Mouse (Mus musculus) erythroblast, embryonic 14.5 days (primary cell): ENCODE measurements around the gene Tgfbr1. TPM values are rescaled to one million over a fixed set of nuclear protein-coding genes. Genes with fewer than 3 reads are reported as not detected.
A peak's percentile ranks its signal among the peaks of the same experiment; 100 is the strongest.

ENCODE experiments used
- H3K27me3 ChIP-seq: 2 replicates; pipeline ENCODE4 v1.6.1; 2012; ENCODE audit warnings: inconsistent platforms; ENCODE audit not compliant: control insufficient read depth
- H3K36me3 ChIP-seq: 2 replicates; pipeline ENCODE4 v1.6.1; 2012; ENCODE audit warnings: mild to moderate bottlenecking, inconsistent platforms; ENCODE audit not compliant: control insufficient read depth
- H3K4me1 ChIP-seq: 2 replicates; pipeline ENCODE4 v1.6.1; 2012; ENCODE audit warnings: inconsistent platforms; ENCODE audit not compliant: control insufficient read depth
- H3K4me3 ChIP-seq: replicated peaks from 2 replicates; pipeline ENCODE3; 2012; ENCODE audit warnings: moderate library complexity, mild to moderate bottlenecking, inconsistent platforms
- H3K9me3 ChIP-seq: 2 replicates; pipeline ENCODE4 v1.6.1; 2012; ENCODE audit warnings: low read length, inconsistent platforms, mixed read lengths; ENCODE audit not compliant: control insufficient read depth
- GATA1 ChIP-seq: IDR thresholded peaks from 2 replicates; pipeline ENCODE4 v1.6.1; 2012; ENCODE audit warnings: low read length, inconsistent platforms, mixed read lengths
- TAL1 ChIP-seq: IDR thresholded peaks from 3 replicates; pipeline ENCODE4 v1.6.1; 2012; ENCODE audit warnings: low read length, inconsistent platforms, mixed read lengths
- polyA plus RNA-seq: library from polyadenylated mRNA; stranded (reverse); fragments of >175 nt; gene quantifications from 2 replicates; pipeline ENCODE4 v1.2.3, GENCODE M21; 2012

The Tgfbr1 gene
- polyA plus RNA-seq, result 0.01 and 0.03 TPM in 2 replicates

DNA sequence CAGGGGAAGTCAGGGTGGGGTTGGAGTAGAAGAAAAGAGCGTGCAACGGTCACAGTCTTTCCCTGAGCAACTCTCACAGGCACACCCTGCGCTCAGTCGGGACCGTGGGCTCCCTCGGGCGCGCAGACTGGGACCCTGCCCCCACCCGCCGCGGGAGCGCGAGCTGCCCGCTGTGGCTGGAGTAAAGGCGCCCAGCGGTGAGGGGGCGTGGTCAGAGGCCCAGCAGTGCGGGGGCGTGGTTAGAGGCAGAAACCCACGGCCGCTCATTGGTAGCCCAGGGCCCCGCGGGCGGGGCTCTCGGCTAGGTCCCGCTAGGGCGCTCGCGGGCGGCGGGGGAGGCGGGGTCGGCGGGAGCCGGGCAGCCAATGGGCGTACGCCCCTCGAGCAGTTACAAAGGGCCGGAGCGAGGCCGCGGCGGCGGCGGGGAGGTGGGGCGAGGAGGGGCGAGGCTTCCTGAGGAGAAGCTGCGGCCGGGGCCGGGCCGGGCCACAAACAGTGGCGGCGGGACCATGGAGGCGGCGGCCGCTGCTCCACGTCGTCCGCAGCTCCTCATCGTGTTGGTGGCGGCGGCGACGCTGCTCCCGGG lies at the start of gene Tgfbr1:
TSS of gene Tgfbr1 (plus strand) at position 420 of the 586 bp plus-strand sequence.
- TF ChIP-seq GATA1, result no peak
- TF ChIP-seq TAL1, result no peak
- Histone ChIP-seq H3K9me3 (no peaks in the 10 kb centered on the region), H3K27me3 (peaks cover 61% of the 10 kb centered on the region), H3K4me1 (peaks cover 22% of the 10 kb centered on the region), H3K4me3 (peak within 1 kb of the TSS; percentile 78), H3K36me3 (no peaks in the 10 kb centered on the region)

DNA sequence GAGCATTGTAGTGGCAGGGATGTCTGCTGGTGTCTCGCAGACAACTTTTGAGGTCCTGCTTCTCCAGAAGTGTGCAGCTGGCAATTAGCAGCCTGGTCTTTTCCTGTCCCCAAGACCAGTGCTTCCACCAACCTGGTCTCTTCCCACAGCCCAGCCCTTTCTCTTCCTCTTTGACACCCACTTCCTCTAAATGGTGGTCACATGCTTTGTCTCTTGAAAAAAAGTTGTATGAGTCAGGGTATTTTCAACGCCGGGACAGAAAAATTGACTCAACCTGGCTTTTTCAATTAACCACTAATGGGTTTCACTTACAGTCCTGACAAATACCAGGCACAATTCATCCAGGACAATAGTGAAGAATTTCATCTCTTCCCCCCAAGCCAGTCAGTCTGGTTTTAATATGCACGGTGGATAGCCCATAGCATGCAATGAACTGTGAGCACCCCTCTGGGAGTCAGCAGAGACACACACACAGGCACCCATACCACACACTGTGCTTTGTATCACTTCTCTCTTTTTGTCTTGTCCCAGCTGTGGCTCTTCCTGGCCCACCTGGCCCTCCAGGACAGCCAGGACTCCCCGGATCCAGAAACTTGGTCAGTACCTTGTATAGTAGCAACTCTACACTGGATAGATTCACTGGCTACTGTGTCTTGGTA lies 49.6 kb upstream of the Tgfbr1 start:
- TF ChIP-seq GATA1 (no peak), TAL1 (no peak)
- H3K4me3 ChIP-seq, result no peak overlapping the region
- peaks cover 6% of the 10 kb centered on the region for H3K9me3 ChIP-seq
- peaks cover 10% of the 10 kb centered on the region for H3K4me1 ChIP-seq
- H3K27me3 ChIP-seq, result no peaks in the 10 kb centered on the region; the same call in 1 of the 2 replicates
- H3K36me3 ChIP-seq, result peaks cover 3% of the 10 kb centered on the region; the same call in 1 of the 2 replicates

DNA sequence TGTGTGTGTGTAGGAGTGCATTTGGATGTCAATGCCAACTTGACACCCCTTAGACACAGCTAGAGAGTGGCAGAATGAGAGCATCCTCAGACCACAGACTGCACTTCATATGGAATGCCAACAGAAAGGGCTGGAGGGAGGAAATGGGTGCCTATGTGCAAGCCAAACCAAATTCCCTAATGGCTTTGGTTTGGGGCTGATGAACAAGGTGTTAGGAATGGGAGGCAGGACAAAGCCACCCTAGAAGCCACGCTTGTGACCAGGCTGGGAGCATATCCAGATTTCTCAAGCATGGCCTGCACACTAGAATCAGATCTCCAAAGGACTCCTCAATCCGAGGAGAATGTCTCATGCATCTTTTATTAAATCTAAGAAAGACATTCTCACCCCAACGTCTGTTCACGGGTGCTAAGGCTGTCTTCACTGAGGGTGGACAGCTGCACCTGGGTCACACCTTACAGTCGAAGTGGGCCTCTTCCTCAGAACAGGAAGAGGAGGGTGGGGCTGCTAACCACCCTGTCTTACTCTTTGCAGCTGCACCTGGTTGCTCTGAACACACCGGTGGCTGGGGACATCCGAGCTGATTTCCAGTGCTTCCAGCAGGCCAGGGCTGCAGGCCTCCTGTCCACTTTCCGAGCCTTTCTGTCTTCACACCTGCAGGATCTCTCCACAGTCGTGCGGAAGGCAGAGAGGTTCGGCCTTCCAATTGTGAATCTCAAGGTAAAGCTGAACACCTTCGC lies 43.0 kb upstream of the Tgfbr1 start:
- Histone ChIP-seq H3K4me3 (no peak overlapping the region), H3K36me3 (no peaks in the 10 kb centered on the region), H3K4me1 (peaks cover 15% of the 10 kb centered on the region), H3K9me3 (no peaks in the 10 kb centered on the region), H3K27me3 (no peaks in the 10 kb centered on the region)
- TF ChIP-seq TAL1 (no peak), GATA1 (no peak)

DNA sequence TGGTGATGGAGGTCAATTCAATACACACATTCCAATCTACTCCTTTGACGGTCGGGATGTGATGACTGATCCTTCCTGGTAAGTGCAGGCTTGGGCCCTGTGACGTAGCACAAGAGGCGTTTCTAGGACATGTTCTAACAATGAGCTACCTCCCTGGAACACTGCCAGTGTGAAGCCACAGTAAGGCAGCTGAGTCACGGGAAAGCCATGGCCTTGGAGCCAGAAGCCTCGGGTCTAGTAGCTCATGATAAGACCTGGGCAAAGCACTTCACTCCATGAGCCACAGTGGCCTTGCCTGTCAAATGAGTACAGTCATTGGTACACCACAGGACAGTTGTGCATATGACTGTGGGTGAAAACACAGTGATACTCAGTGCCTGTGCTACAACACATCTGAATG lies 42.2 kb upstream of the Tgfbr1 start:
- Histone ChIP-seq H3K4me1 (peaks cover 15% of the 10 kb centered on the region), H3K27me3 (0 out of 2 replicates have a peak, but pooled peaks cover 2% of the 10 kb centered on the region), H3K9me3 (no peaks in the 10 kb centered on the region), H3K4me3 (no peak overlapping the region), H3K36me3 (no peaks in the 10 kb centered on the region)
- TF ChIP-seq GATA1, result no peak
- TF ChIP-seq TAL1, result no peak

DNA sequence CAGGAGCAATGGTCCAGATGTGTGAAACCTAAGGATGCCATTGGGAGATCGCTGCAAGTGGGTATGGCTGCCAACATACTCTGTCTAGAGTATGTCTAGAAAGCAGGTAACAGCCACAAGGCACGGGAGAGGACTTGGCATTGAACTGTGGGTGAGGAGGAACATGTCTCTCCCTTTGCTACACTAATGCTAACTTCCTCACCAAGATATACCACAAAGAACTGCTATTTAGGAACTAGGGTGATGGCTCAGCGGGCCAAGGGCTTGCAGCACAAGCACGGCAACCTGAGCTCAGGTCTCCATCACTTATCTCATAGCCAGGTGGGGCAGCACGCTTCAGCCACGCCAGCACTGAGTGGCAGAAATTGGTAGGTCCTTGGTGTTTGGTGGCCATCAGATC lies 41.6 kb upstream of the Tgfbr1 start:
- Histone ChIP-seq H3K4me3 (no peak overlapping the region), H3K27me3 (0 out of 2 replicates have a peak, but pooled peaks cover 2% of the 10 kb centered on the region), H3K4me1 (peaks cover 15% of the 10 kb centered on the region), H3K9me3 (no peaks in the 10 kb centered on the region), H3K36me3 (no peaks in the 10 kb centered on the region)
- no peak for TF ChIP-seq GATA1
- no peak for TF ChIP-seq TAL1

DNA sequence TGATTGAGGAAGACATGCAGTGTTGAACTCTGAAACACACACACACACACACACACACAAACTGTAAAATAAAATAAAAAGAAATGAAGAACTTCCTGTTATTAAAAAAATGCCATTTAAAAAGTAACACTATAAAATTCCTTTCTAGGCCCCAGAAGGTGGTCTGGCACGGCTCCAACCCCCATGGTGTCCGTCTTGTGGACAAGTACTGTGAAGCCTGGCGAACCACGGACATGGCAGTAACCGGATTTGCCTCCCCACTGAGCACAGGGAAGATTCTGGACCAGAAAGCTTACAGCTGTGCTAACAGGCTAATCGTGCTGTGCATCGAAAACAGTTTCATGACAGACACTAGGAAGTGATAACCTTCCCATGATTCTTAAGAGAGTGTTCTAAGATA lies 41.1 kb upstream of the Tgfbr1 start:
- Histone ChIP-seq H3K9me3 (no peaks in the 10 kb centered on the region), H3K4me1 (peaks cover 15% of the 10 kb centered on the region), H3K36me3 (no peaks in the 10 kb centered on the region), H3K4me3 (no peak overlapping the region), H3K27me3 (0 out of 2 replicates have a peak, but pooled peaks cover 2% of the 10 kb centered on the region)
- TF ChIP-seq GATA1 (no peak), TAL1 (no peak)

DNA sequence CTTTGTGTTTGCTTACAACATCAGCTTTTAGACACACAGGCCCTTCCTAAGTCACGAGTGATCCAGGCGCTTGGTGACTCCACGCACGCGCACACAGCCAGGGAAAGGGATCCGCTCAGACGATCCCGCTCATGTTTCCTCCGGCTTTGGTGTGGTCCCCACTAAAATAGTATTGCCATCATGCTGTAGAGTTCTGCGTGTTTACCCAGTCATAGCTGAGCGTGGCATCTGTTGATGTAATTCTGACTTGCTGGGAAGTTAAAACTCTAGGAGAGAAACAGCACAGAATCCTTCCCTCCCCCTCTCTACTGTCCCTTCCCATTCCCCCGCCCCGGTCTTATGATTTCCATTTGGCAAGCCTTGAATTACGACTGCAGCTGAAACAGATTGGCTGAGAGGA lies 40.3 kb upstream of the Tgfbr1 start:
- TF ChIP-seq GATA1 (no peak), TAL1 (no peak)
- peaks cover 17% of the 10 kb centered on the region for H3K4me1 ChIP-seq
- H3K9me3 ChIP-seq, result no peaks in the 10 kb centered on the region
- H3K27me3 ChIP-seq, result 0 out of 2 replicates have a peak, but pooled peaks cover 2% of the 10 kb centered on the region
- no peaks in the 10 kb centered on the region for H3K36me3 ChIP-seq
- H3K4me3 ChIP-seq, result no peak overlapping the region

DNA sequence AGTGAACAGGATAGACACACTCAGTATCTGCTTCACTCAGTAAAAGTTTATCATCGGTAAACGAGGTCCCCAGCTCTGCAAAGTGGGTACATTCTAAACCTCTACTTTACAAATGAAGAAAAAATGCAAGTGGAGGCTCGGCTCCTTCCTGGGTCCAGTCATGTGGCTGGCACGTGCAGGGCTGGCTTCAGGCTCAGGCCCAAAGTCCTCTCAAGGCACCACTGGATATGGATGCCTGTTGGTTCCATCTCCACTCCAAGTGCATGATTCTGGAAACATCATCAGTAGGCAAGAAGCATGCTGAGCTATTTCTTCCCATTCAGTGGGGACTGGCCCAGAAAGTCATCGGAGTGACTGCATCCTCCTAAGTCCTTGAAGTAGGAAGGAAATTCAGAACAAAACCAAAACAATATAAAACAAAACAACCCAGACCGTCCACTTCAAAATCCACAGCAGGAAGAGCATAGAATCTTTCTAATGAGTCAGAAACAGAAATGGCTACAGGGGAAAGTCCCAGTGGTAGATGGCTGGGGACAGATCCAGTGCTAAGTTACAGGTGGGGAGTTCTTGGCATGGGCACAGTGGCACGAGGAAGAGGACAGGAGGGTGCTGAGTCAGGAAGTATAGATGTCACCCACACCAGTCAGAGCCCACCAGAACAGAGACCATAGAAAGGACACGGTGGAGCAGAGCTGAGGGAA lies 39.2 kb upstream of the Tgfbr1 start:
- Histone ChIP-seq H3K4me1 (peaks cover 26% of the 10 kb centered on the region), H3K4me3 (no peak overlapping the region), H3K9me3 (no peaks in the 10 kb centered on the region), H3K27me3 (0 out of 2 replicates have a peak, but pooled peaks cover 2% of the 10 kb centered on the region), H3K36me3 (no peaks in the 10 kb centered on the region)
- TF ChIP-seq TAL1, result no peak
- no peak for TF ChIP-seq GATA1

DNA sequence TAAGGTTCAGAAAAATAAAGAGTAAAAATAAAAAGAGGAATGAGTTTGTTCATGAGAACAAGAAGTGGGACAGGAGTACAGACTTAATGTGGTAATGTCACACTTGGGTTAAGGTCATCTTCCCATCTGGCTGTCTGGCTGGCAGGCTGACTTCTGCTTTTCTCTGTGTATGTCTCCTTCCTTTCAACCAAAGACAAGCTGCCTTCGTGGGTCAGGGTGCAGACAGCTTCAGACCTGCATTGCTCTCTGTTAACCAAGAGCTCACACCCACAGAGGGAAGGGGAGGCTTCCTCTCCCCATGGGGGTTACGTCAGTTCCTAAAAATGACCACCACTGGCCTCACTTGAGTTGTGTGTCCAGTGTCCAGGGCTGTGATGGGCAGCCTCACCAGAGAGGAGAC lies 37.6 kb upstream of the Tgfbr1 start:
- Histone ChIP-seq H3K4me3 (no peak overlapping the region), H3K27me3 (0 out of 2 replicates have a peak, but pooled peaks cover 2% of the 10 kb centered on the region), H3K36me3 (no peaks in the 10 kb centered on the region), H3K9me3 (no peaks in the 10 kb centered on the region), H3K4me1 (peaks cover 29% of the 10 kb centered on the region)
- no peak for TF ChIP-seq GATA1
- no peak for TF ChIP-seq TAL1
